Mouse (Mus musculus) thymus, adult 2 months (tissue): ENCODE data around the gene Wdr92. TPM values are rescaled to one million over a fixed set of nuclear protein-coding genes. Genes with fewer than 3 reads are reported as not detected.

Experiments
- DNase-seq: peaks from one replicate; pipeline ENCODE4 v3.0.0; 2021
- H3K27ac ChIP-seq: fragments of 200-500 bp; 2 replicates; pipeline ENCODE4 v1.5.1; 2012; ENCODE audit warnings: low read length, control low read depth; ENCODE audit not compliant: control insufficient read depth, insufficient read depth
- H3K27me3 ChIP-seq: fragments of 200-500 bp; 2 replicates; pipeline ENCODE4 v1.6.1; 2012; ENCODE audit warnings: mild to moderate bottlenecking, low read length, moderate library complexity, mixed read lengths; ENCODE audit not compliant: control insufficient read depth, insufficient read depth
- H3K36me3 ChIP-seq: fragments of 200-500 bp; 2 replicates; pipeline ENCODE4 v1.6.1; 2012; ENCODE audit warnings: mild to moderate bottlenecking, low read length, moderate library complexity; ENCODE audit not compliant: control insufficient read depth, insufficient read depth
- H3K4me1 ChIP-seq: fragments of 200-500 bp; replicated peaks from 2 replicates; pipeline ENCODE4 v1.6.1; 2012; ENCODE audit warnings: low read length; ENCODE audit not compliant: control insufficient read depth, insufficient read depth
- H3K4me3 ChIP-seq: fragments of 200-500 bp; 2 replicates; pipeline ENCODE4 v1.5.1; 2012; ENCODE audit warnings: mild to moderate bottlenecking, low read length, control low read depth, moderate library complexity; ENCODE audit not compliant: control insufficient read depth, insufficient read depth
- CTCF ChIP-seq: fragments of 200-500 bp; IDR thresholded peaks from 2 replicates; pipeline ENCODE4 v1.5.1; 2012; ENCODE audit warnings: mild to moderate bottlenecking, control low read depth, low read length, moderate library complexity, borderline replicate concordance; ENCODE audit not compliant: control insufficient read depth, poor library complexity, insufficient read depth; ENCODE audit errors: extremely low read depth
- POLR2A ChIP-seq: fragments of 200-500 bp; IDR thresholded peaks from 2 replicates; pipeline ENCODE4 v1.6.1; 2012; ENCODE audit warnings: mild to moderate bottlenecking, low read length, control low read depth, moderate library complexity; ENCODE audit not compliant: control insufficient read depth, poor library complexity, insufficient read depth; ENCODE audit errors: extremely low read depth
- WGBS: fragments of 180-500 bp; shearing (Covaris S2); methylation state at CpG from one replicate; pipeline ENCODE4 v1.1.7; 2018; 5-methylcytosine and 5-hydroxymethylcytosine counted together
- polyA plus RNA-seq: library from polyadenylated mRNA; depleted of rRNA; stranded (reverse); fragments of >200 nt; gene quantifications from 2 replicates; pipeline ENCODE4 v1.2.3, GENCODE M21; 2012

The Wdr92 gene
- polyA plus RNA-seq, 1 experiment: 15.5 TPM

DNA sequence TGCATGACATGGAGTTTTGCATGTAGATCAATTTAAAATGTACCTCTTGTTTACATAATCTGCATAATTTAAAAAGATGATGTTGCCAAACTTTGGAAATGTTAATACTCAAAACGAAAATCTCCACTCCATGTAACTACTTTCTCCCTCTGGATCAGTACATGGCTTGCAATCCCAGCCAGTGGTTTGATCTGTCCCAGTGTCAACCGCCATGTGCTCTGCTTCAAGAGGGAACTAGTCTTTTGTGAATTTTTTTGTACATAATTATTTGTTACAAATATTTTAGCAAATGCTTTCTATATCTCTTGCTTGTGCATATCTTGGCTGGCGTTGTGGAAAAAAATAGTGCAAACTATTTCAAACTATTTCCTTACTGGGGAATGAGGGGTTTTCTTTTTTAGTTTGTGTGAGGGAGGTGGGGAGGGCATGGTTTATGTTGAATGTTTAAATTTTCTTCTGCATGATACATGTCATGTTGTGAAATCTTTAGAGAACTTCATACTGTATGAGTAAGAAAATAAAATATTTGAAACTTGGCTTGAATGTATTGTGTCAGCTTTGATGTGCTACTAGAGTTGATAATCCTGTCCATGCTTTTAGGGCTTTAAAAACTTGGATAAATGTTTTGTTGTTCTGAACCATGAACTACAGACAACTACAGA, 18.1 kb downstream of the Wdr92 start:
- no peaks in the 10 kb centered on the region for H3K27me3 ChIP-seq
- no peak overlapping the region for H3K4me3 ChIP-seq
- TF ChIP-seq CTCF (no peak), POLR2A (no peak)
- WGBS: over 99% methylated on average over 3 of the region's 3 CpGs
- DNase-seq: no peak
- no peaks in the 10 kb centered on the region for H3K4me1 ChIP-seq
- no peak overlapping the region for H3K27ac ChIP-seq
- peaks cover 61% of the 10 kb centered on the region for H3K36me3 ChIP-seq

DNA sequence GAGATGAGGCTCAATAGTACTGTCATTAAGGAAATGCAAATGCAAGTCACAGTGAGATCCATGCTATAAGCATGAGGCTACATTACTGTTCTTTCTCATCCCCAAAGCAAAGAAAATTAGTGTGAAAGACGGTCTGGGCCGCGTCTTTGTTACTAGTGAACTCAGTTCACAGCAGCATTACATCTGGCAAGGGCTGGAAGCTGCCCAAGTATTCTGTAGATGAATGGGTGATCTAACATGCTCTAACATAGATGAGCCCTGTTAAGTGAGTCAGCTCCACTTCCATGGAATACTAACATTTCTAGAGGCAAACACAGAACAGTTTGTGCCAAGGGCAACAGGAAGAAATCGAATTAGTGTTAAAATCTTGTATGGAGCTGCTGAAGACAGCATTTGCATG, 19.0 kb downstream of the Wdr92 start:
- no peak for TF ChIP-seq POLR2A
- TF ChIP-seq CTCF: no peak
- H3K4me1 ChIP-seq: no peaks in the 10 kb centered on the region
- H3K27me3 ChIP-seq: no peaks in the 10 kb centered on the region
- no peak for DNase-seq
- H3K36me3 ChIP-seq: peaks cover 51% of the 10 kb centered on the region
- 95% methylated on average over 4 of the region's 4 CpGs for WGBS
- H3K27ac ChIP-seq: no peak overlapping the region
- H3K4me3 ChIP-seq: no peak overlapping the region

DNA sequence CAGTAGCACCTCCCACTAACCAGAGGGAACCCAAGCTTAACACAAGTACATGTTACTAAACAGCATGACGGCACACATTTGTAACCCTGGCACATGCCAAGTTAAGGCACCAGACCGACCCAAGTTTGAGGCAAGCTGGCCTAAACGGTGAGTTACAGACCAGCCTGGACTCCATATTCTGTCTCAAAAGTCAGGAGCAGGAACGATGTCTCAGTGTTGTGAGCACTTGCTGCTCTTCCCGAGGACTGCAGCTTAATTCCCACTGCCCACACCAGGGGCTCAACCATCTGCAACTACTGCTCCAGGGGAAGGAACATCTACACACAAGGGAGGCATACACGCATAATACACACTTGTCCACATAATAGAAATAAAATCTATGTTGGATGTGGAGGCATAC, 20.6 kb downstream of the Wdr92 start:
- no peak for DNase-seq
- Histone ChIP-seq H3K4me3 (no peak overlapping the region), H3K4me1 (no peaks in the 10 kb centered on the region), H3K36me3 (peaks cover 38% of the 10 kb centered on the region), H3K27me3 (no peaks in the 10 kb centered on the region), H3K27ac (no peak overlapping the region)
- WGBS: 96% methylated on average over 6 of the region's 6 CpGs
- no peak for TF ChIP-seq POLR2A
- no peak for TF ChIP-seq CTCF

DNA sequence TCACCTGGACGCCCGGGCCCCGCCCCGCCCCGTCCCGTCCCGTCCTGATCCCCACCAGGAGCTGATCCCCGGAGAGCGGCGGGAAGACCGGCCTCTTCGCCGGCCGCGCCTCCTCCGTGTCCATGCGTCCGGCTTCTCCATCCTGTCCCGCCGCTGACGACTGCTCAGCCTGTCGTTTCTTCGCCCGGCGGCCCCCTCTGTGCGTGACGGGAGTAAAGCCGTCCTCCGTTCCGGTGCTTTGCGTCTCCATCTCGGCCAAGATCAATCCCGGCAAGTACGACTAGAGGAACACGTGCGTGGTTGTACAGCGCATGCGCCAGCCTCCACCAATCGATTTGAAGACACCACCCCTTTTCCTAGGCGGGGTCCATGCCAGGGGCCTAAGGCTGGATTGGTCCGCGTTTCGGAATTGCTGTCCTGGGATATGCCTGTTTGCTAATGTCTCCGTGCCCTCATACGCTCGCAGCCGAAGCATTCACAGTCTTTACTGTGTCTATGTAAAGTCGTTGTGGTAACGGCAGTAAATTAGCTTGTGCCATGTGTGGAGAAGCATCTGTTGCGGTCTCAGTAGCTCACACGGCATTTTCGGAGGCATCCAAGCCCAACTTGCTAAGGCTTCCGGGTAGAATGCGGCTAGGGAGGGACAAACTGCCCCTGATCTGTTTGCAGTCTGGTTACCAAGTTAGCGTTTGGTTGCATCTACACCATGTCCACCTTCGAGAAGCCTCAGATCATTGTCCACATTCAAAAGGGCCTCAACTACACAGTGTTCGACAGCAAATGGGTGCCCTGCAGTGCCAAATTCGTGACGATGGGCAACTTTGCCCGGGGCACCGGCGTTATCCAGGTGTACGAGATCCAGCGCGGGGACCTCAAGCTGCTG, 29.6 kb downstream of the Wdr92 start, which contains the start of gene Pno1:
Pno1 (minus strand) TSS at position 311 of the 883 bp plus-strand sequence.
- peak; percentile 15; the same call in 1 of the 2 replicates for TF ChIP-seq POLR2A
- no peak for TF ChIP-seq CTCF
- WGBS: under 1% methylated on average over 65 of the region's 65 CpGs
- Histone ChIP-seq H3K4me3 (peak within 1 kb of the TSS; percentile 95), H3K4me1 (no peaks in the 10 kb centered on the region), H3K36me3 (no peaks in the 10 kb centered on the region), H3K27ac (peak within 1 kb of the TSS; percentile 66), H3K27me3 (no peaks in the 10 kb centered on the region)
- peak; percentile 92 for DNase-seq

DNA sequence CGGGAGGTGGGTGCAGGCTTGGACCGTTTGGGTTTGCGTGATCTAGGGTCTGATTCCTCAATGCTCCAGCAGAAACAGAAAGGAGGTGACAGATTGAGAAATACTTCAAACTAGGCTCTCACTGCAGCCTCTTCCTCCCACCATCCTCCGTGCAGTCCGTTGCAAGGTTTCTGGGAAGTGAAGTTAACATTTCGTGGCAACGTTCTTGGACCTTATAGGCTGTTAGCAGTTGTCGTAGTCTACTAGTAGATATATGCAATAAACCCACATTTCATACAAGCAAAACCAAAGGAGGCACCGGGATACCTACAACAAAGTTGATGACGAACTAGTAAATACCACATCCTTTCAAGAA, 30.2 kb downstream of the Wdr92 start:
- no peaks in the 10 kb centered on the region for H3K36me3 ChIP-seq
- no peaks in the 10 kb centered on the region for H3K4me1 ChIP-seq
- TF ChIP-seq CTCF (no peak), POLR2A (no peak)
- no peaks in the 10 kb centered on the region for H3K27me3 ChIP-seq
- H3K27ac ChIP-seq: peak overlapping the region; percentile 27; the same call in 1 of the 2 replicates
- WGBS: 0% methylated on average over 10 of the region's 10 CpGs
- DNase-seq: no peak
- H3K4me3 ChIP-seq: peak overlapping the region; percentile 95

DNA sequence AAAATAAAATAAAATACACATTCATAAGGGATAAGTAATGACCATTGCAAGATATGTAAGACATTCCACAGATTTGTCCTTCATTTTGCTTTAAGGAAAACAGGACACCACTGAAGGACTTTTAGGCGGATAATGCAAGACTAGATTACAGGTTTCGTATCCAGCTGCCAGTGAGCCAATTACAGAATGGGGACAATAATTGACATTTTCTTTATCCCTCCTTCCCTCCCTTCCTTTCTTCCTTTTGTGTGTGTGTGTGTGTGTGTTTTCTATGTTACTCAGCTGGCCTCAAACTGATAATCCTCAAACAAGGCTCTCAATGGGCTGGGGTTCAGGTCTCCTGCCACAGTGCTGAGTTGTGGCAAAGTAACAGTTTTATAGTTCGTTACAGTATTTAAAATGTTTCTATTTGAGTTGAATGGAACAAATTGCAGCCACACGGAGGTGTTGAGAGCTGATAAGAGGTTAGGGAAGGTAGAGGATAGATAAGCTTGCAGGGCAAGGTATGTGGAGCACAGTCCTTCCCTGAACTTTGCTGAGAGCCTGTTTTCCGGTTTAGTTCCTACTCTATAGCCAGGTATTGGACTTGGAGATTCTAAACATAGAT, 31.1 kb downstream of the Wdr92 start:
- no peaks in the 10 kb centered on the region for H3K36me3 ChIP-seq
- TF ChIP-seq CTCF (no peak), POLR2A (no peak)
- DNase-seq: no peak
- H3K4me1 ChIP-seq: no peaks in the 10 kb centered on the region
- WGBS: 78% methylated on average over 5 of the region's 5 CpGs
- H3K4me3 ChIP-seq: no peak overlapping the region
- no peaks in the 10 kb centered on the region for H3K27me3 ChIP-seq
- no peak overlapping the region for H3K27ac ChIP-seq
